Mouse (Mus musculus): ENCODE measurements around the gene Slc2a5.

- no peak for TF ChIP-seq CTCF (IDR thresholded peaks at IDR 0.05 in 2 of 3, conservative IDR thresholded peaks at IDR 0.05 in 1 of 3; ENCODE audit: control insufficient read depth in 1 of 3, insufficient read depth in 1 of 3, low read depth in 2 of 3, low read length in 3 of 3, poor library complexity in 1 of 3, severe bottlenecking in 1 of 3)
- no peak for TF ChIP-seq MYC (IDR thresholded peaks at IDR 0.05; ENCODE audit: low read depth, low read length)
- no peak for TF ChIP-seq JUND (IDR thresholded peaks at IDR 0.05; ENCODE audit: low read depth, low read length)
- no peak for TF ChIP-seq USF2 (IDR thresholded peaks at IDR 0.05; ENCODE audit: borderline replicate concordance in 1 of 2, insufficient read depth in 1 of 2, low read depth in 1 of 2, low read length in 2 of 2)
- no peak for TF ChIP-seq GABPA (IDR thresholded peaks at IDR 0.05; ENCODE audit: low read depth, low read length)
Measured at GRCm38 (mm10) chr4:150155731-150156130, 36.6 kb downstream of the Slc2a5 start.

Data from MEL (cell line).